Mouse (Mus musculus): Measurements from ENCODE around the gene Cenpo.

DNA sequence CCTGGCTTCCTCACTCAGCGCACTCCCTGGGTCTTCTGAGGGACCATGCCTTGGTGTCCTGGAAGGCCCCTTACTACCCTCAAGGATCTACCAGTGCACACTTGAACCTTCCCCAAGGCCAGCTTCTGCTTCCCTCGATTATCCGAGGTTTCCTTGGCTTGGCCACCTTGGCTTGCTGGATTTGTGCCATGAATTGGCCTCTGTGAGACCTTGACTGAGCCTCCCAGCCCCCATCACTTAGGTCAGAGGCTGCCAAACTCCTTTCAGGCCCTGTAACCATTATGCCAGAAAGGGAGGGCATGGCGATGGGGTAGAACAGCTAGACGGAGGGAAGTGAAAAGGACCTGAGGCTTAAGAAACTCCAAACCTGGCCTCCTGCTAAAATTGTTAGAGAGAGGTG is 64.5 kb downstream of the Cenpo start:
- TF ChIP-seq CHD2 (IDR thresholded peaks at IDR 0.05; ENCODE audit: low read depth, low read length) (no peak), ZC3H11A (IDR thresholded peaks at IDR 0.05; ENCODE audit: borderline replicate concordance, low read depth, low read length) (no peak)

Measured in ES-E14 (cell line).